Mouse (Mus musculus): Measurements from ENCODE around the gene Rtf1. TPM values are rescaled to one million over a fixed set of nuclear protein-coding genes. Genes with fewer than 3 reads are reported as not detected.

Rtf1 gene
- total RNA-seq, 2 experiments from 2014 or later, result 20.4 to 20.9 TPM

DNA sequence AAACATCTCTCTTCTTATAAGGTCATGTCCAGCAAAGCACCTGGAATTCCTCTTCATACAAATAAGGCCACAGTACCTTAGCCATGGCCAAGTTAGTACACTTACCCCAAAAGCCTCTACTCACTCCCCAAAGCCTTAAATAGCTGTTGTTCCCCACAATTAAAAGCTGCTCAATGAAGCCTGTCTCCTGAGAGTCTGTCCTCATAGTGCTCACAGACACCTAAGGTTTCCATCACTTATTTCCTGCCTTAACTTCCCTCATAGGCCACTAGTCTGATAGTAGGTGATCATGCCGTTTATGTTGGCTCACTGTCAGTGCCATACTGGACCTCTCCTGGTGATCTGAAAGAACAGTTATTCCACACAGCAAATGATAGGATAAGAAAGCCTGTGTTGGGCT, 87.4 kb downstream of the Rtf1 start:
- no peak for DNase-seq (ENCODE audit: low spot score)
- intact Hi-C loops (cut with DNase I), result no loop called here

DNA sequence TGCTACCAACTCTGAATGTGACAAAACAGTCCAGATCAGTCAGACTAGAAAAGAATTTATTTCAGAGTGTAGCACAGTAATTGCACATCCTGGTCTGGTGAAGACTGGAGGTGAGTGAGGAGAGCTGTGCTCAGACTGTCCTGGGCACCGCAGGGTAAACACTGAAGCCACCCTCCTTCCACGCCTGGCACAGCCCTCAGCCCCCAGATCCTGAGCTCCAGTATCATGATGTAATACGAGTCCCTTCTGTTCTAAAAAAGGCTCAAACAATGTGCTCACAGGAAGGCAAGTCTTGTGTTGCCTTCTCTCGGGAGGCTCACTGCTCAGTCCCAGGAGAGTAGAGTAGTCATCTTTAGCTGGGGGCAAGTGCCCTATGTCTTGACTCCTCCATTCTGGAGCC, 89.1 kb downstream of the Rtf1 start:
- DNase-seq (ENCODE audit: low spot score), result no peak
- intact Hi-C loops (cut with DNase I), result no loop called here

DNA sequence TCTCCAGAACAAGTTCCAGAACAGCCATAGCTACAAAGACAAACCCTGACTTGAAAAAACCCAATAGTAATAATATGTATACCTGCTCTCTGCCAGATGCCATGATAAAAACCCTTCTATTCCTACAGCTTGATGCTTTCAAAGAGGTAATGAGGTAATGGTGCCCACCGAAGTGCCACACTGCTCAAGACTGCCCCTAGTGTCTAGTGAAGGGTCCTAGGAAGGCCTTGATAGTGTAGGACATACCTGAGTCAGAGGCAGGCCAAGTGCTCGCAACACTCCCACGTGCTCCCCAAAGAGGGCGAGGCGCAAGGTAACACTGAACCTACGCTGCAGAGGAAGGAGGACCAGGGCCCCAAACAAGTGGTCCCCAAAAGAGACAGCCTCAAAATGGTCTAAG, 92.4 kb downstream of the Rtf1 start:
- no peak for DNase-seq (ENCODE audit: low spot score)
- intact Hi-C loops (cut with DNase I), result no loop called here

Other genes with a start within 250 kb of the Rtf1 start
- gene Ino80, start 197.4 kb upstream of the Rtf1 start, total RNA-seq (2021), result 10 to 100 TPM in 1 of 2 experiments, 1 to 10 TPM in 1; 10.0 to 11.6 TPM
- under 1 TPM; 0.17 to 0.18 TPM for gene Exd1, start 127.4 kb upstream of the Rtf1 start, total RNA-seq (2021)
- gene Chp1, start 127.4 kb upstream of the Rtf1 start, total RNA-seq (2021), result 10 to 100 TPM; 88.0 to 92.5 TPM
- 1 to 10 TPM; 1.1 to 1.5 TPM for gene Nusap1, start 56.8 kb upstream of the Rtf1 start, total RNA-seq (2021)
- gene Oip5, start 56.6 kb upstream of the Rtf1 start, total RNA-seq (2021), result under 1 TPM in 1 of 2 experiments, not detected in 1; 0.34 TPM
- gene Ndufaf1, start 12.2 kb upstream of the Rtf1 start, total RNA-seq (2021), result 10 to 100 TPM; 66.3 to 67.5 TPM
- under 1 TPM; 0.57 to 0.78 TPM for gene Itpka, start 67.3 kb downstream of the Rtf1 start, total RNA-seq (2021)
- gene Ltk, start 85.4 kb downstream of the Rtf1 start, total RNA-seq (2021), result not detected
- 10 to 100 TPM; 13.7 to 14.2 TPM for gene Rpap1, start 112.5 kb downstream of the Rtf1 start, total RNA-seq (2021)
- gene Tyro3, start 122.7 kb downstream of the Rtf1 start, total RNA-seq (2021), result 1 to 10 TPM; 1.2 to 1.3 TPM
- 10 to 100 TPM; 31.9 to 42.9 TPM for gene Mga, start 222.2 kb downstream of the Rtf1 start, total RNA-seq (2021)